Mouse (Mus musculus): ENCODE data around the gene Fam131b.

GRCm38 (mm10) chr6:42361041-42361895, 36.8 kb upstream of the Fam131b start:
- TF ChIP-seq EP300 (IDR thresholded peaks at IDR 0.05; ENCODE audit: low read length): no peak
- TF ChIP-seq RCOR1 (conservative IDR thresholded peaks at IDR 0.05; ENCODE audit: low read depth, low read length): no peak
- no peak for TF ChIP-seq CTCF (conservative IDR thresholded peaks at IDR 0.05 in 1 of 2, IDR thresholded peaks at IDR 0.05 in 1 of 2; ENCODE audit: low read depth in 2 of 2, low read length in 2 of 2)
- no peak for TF ChIP-seq POLR2A (IDR thresholded peaks at IDR 0.05; ENCODE audit: low read depth, low read length)
- TF ChIP-seq ZC3H11A (IDR thresholded peaks at IDR 0.05; ENCODE audit: low read depth, low read length): no peak
- TF ChIP-seq RAD21 (IDR thresholded peaks at IDR 0.05; ENCODE audit: low read depth, low read length): no peak
- TF ChIP-seq E2F4 (IDR thresholded peaks at IDR 0.05; ENCODE audit: insufficient replicate concordance, low read depth, low read length): no peak
